Mouse (Mus musculus) B cell, adult 2 months (primary cell): Measurements from ENCODE around the gene Pou2af1.

ENCODE experiments used
- DNase-seq, 2 experiments: peaks; one replicate each; pipeline ENCODE4 v3.0.0; 2022

Pou2af1 gene

GRCm38 (mm10) chr9:51213023-51213728 lies at the start of gene Pou2af1:
Pou2af1 (plus strand) TSS chr9:51213708.
- peak; percentile 86 to 90 for DNase-seq

GRCm38 (mm10) chr9:51163989-51164388 lies 49.5 kb upstream of the Pou2af1 start:
- peak in 1 of 2 experiments; percentile 14 for DNase-seq

DNA sequence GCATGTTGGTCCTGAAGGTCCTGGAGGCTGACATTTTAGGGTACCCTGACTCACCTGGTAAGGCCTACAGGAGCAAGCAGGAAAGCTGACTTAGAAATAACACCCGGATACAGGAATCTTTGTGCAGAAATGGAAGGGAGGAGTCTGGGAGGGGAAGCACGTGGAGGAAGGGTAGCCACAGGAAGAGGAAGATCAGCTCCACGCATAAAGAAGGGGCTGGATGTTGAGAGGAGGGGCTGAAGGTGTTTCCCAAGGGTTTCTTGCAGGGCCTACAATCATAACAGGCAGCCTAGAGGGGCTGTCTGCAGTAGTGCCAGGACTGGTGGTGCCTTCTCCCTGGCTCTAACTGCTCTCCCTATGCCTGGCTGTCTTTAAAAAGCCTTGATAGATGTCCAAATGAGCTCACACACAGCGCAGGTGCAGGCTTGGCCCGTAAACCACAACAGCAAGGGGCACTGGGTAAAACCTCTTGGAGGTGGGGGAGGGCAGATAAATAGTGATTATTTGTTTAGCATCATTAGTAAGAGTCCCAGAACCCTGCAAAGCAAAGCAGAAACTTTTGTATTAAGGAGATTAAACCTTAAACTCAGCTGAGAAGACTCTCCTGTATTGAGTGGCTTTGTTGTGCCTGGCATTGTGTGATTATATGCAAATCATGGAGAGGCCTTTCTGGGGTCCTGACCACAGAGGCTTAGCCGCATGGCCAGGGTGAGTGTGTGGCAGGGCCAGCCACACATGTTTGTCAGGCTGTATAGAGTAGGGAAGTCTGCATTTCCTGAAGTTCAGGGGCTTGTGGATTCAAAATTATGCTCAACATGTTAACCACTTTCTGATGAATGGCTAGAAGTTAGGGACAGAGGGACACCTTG lies 48.0 kb upstream of the Pou2af1 start, which contains the start of gene Gm32742:
TSS of gene Gm32742 (minus strand) at position 206 of the 869 bp plus-strand sequence.
- no peak for DNase-seq

DNA sequence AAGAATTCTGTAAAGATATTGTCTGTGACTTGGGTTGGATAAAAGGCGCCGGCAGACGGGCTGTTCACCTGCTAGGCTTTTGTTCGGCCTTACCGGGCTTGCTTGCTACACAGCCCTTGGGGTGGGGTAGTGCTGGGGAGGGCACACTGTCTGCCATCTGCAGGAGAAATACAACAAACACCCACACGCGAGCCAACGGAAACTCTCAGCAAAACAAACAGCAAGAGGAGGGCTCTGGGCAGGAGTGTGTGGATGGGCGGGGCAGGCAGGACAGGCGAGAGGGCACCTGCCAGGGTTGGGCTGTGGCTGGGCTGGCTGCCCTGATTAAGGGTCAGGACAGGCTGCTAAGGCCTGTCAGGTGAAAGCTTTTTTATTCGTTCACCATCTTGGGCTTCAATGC lies 45.6 kb upstream of the Pou2af1 start:
- DNase-seq, result peak; percentile 20 to 35

GRCm38 (mm10) chr9:51168698-51169097 lies 44.8 kb upstream of the Pou2af1 start:
- no peak for DNase-seq

- no peak for DNase-seq
Observed at GRCm38 (mm10) chr9:51169133-51169532, 44.4 kb upstream of the Pou2af1 start.

DNA sequence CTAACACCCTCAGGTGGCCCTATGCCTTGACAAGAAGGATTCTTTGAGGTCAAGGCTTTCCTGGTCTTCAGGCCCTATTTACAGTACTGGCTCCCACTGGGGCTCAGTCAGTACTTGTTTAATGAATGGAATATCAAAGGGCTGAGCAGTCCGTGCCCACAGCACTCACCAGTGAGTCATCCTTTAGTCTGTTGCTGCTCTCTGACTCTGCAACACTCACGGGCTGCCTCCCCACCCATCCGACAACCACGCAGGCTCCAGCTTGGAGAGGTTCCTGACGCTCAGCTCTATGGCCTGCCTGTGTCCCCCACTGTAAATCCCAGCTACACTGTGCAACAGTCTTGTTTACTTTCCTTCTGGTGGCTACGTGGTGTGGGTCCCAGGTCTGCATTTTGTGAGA lies 43.2 kb upstream of the Pou2af1 start:
- no peak for DNase-seq

DNA sequence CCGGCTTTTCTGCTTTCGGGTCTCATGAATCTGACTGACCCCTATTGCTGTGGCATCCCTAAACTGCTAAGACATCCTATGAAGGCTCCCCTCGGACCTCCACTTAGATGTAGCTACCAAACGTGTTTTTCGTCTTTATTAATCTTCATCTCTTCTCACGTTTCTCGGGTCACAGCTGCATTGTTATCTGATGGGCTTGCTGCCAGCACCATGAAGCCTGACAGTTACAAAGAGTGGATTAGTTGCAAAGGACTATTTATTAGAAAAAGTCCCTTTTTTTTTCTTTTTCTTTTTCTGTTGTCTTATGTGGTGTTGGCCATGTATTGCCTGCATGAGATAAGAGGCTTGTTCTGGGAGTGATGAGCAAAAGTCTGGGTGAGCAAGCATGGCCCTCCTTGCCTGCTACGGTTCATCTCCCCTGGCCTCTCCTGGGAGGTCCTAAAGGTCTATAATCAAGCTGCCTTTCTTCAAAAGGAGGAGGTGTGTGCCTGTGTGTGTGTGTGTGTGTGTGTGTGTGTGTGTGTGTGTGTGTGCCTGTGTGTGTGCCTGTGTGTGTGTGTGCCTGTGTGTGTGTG lies 38.5 kb upstream of the Pou2af1 start:
- DNase-seq, result peak in 1 of 2 experiments; percentile 37

- DNase-seq, result no peak
Observed at GRCm38 (mm10) chr9:51175722-51176121, 37.8 kb upstream of the Pou2af1 start.

- peak in 1 of 2 experiments; percentile 42 for DNase-seq
Observed at GRCm38 (mm10) chr9:51178297-51178696, 35.2 kb upstream of the Pou2af1 start.

- DNase-seq, result no peak
Observed at GRCm38 (mm10) chr9:51180621-51181020, 32.9 kb upstream of the Pou2af1 start.

DNA sequence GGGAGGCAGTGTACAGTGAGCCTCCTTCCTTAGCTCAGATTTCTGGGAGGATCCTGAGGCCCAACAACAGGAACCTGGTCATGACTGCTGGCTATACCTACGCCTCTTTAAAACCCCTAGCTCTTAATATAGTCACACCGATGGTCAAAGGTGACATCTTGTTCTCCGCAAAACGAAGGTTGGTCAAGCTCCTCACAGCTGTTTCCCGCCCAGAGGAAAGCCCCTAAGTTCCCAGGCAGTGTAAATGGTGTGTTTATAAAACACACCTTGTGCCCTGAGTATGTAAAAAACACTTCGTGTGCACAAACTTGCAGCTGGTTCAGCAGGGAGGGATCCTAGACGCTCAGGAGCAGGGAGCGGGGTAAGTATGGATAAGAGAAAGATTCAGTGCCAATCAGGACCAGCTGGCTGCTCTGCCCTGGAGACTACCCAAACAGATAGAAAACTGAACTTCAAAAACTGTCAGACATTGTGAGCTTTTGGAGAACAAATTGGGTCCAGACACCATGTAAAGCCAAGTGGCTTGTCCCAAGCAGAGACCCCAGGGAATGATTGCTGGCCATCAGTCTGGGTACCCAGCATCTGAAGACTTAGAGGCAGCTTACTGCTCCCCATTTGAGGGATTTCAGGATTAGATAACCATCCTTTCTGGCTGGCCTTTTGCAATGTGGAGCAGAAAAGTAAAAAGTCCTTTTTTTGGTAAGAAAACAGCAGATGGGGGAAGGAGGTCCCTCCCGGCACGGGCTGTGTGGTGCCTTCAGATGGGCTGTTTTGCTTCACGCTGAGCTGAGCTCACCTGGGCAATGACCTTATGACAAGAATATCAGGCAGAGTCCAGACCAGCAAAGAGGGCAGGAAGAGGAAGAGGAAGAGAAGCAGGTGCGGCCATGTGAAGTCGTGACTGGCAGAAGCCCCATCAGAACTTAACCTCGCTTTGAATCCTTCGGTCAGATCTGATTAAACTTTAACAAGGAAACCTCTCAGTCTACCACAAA lies 30.5 kb upstream of the Pou2af1 start:
- DNase-seq, result peak; percentile 65 to 66

DNA sequence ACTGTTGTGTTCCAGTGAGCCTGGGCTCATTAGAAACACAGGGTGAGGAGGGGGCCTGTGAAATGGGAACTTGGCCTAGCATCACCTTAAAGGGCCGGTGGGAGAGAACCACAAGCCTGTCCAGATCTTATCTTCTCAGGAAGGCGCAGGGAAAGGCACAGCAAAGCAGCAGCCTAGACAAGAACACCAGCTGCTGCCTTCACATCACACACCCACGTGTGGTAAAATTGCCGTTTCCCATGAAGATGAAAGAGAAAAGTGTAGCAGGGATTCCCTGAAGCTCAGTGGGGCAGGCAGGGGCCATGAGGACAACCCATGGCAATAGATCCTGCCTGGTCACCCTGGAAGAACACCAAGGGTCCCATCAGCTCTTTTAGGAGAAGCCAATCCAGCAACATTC lies 28.1 kb upstream of the Pou2af1 start:
- DNase-seq, result no peak

DNA sequence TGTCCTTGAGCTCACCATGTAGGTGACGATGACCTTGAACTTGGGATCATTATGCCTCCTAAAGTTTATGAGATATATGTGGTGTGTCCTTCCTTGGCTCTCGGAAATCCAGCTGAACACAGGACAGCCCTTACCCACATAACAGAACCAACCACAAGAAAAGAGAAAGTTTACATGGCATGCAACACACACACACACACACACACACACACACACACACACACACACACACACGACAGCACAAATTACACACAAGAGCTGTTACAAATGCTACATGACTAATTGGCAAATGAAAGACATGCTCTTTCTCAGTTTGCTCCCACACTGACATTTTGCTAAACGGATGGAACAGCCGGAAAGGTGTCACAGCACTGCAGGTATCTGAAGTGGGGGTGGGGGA lies 27.6 kb upstream of the Pou2af1 start:
- no peak for DNase-seq

DNA sequence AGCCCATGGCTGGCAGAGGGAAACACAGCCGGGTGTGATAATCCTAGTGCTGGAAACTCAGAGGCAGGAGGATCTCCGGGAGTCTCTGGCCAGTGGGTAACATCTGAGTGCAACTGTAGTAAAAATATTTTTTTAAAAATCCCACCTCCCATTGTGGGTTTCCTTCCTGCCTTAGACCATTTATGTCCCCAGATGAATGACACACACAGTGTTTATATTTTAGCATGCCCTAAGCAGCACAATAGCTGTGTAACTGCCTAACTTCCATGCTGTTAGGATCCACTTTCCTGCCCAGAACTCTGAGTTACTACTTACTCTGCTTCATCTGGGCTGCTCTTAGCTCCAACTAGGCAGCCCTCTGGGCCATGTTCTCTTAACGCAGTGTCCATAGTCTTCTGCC lies 22.9 kb upstream of the Pou2af1 start:
- DNase-seq, result no peak

- peak; percentile 38 to 53 for DNase-seq
Observed at GRCm38 (mm10) chr9:51194790-51195189, 18.7 kb upstream of the Pou2af1 start.

DNA sequence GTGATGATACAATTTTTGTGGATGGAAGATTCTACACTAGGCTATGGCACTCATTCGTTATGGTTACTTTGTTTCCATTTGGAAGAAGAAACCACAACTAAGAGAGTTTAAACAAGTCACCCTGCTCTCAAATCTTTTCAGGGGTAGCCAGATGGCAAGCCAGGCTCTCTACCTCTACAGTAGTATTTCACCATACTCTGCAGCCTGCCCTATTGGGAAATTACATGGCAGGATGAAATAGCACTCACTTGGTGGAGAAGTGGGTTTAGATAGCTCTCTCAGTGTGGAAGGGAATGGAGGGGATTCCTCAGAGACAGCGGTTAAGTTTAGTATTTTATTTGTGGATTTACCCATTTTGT lies 4.6 kb upstream of the Pou2af1 start:
- no peak for DNase-seq

- DNase-seq, result no peak
Observed at GRCm38 (mm10) chr9:51211191-51211590, 2.3 kb upstream of the Pou2af1 start.

GRCm38 (mm10) chr9:51213729-51214237 lies 275 bp downstream of the Pou2af1 start:
- no peak for DNase-seq

DNA sequence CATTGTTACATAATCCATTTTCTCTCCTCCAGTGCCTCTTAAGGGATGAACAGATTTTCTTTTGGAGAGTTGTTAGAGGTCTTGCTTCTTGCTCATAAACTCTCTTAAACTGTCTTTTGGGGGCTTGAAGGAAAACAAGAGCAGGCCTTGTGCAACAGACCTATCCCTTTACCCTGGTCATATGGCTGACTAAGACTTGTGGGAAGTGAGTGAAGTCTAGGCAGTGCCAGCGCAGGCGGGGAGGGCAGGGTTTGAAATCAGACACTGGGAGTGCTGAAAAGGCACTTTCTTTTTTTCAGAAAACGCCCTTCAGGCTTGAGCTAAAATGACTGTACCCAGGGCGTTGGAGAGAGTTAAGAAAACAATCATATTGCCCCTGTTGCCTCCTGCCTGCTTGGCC lies 1.8 kb downstream of the Pou2af1 start:
- DNase-seq, result peak; percentile 38 to 46

DNA sequence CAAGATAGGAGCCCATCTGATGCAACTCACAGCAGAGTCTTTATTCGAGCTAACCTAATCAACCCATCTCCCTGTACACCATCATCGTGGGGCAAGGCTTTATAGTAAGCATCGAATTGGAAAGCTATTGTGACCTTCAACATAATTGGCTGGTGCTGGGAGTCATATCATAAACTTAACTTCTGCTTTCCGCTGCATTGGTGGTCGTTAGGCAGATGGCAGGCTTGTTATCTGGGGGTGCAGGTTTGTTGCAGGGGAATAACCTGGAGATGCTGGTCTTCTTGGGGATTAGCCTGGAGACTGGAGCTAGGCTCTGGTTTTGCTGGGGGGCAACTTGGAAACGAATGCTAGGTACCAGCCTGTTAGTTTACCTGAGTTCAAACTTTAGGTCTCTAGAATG lies 2.4 kb downstream of the Pou2af1 start:
- peak; percentile 52 to 57 for DNase-seq

DNA sequence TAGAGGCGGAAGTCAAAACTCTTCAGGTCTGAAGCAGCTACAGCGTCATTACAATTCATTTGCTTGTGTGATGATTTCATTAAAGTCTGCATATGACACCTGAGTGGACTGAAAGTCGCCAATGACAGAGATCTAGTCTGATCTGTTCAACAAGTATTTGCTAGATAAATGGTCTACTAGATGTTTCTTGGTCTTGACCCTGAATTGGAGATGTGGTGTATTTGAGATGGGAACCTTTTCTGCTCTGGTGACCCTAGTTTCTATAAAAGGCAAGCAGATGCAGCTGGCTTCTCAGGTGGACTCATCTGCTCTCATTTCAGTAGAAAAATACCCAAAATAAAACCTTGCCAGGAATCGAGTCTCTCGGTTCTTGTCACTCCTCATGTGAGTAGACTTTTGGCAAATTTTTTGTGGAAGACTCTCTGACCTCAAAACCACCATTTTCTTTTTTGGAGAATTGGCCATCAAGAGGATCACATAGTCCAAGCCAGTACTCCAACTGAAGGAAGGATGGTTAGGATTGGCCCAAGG lies 12.2 kb downstream of the Pou2af1 start:
- peak in 1 of 2 experiments; percentile 46 for DNase-seq
